Mouse (Mus musculus): Measurements from ENCODE around the gene Papss2. TPM values are rescaled to one million over a fixed set of nuclear protein-coding genes. Genes with fewer than 3 reads are reported as not detected.

Gene Papss2
- 10 to 100 TPM; 13.1 to 15.2 TPM for total RNA-seq (2021)
- long read RNA-seq, experiment 1, partial matches to known transcripts = 1 of 8 reads
- long read RNA-seq, experiment 1, other reads (novel, unspliced or antisense) = 3 of 8 reads
- long read RNA-seq, experiment 2, partial matches to known transcripts = 0 of 2 reads
- long read RNA-seq, experiment 2, other reads (novel, unspliced or antisense) = 0 of 2 reads

- DNase-seq = peak; percentile 80 to 89
Measured at GRCm38 (mm10) chr19:32595506-32596286, at the start of gene Papss2. Gene Papss2 (plus strand): TSS chr19:32595790.

GRCm38 (mm10) chr19:32547396-32547795 is 48.2 kb upstream of the Papss2 start:
- DNase-seq = peak; percentile 28 to 62

- DNase-seq = no peak
Measured at GRCm38 (mm10) chr19:32548202-32548601, 47.4 kb upstream of the Papss2 start.

- peak; percentile 42 to 44 for DNase-seq
Measured at GRCm38 (mm10) chr19:32550446-32550845, 45.1 kb upstream of the Papss2 start.

GRCm38 (mm10) chr19:32551442-32551841 is 44.1 kb upstream of the Papss2 start:
- peak; percentile 38 to 77 for DNase-seq

- DNase-seq = peak; percentile 40 to 50
Measured at GRCm38 (mm10) chr19:32552106-32552505, 43.5 kb upstream of the Papss2 start.

- DNase-seq = no peak
Measured at GRCm38 (mm10) chr19:32553310-32553709, 42.3 kb upstream of the Papss2 start.

GRCm38 (mm10) chr19:32555257-32555656 is 40.3 kb upstream of the Papss2 start:
- no peak for DNase-seq

- DNase-seq = no peak
Measured at GRCm38 (mm10) chr19:32567025-32567424, 28.6 kb upstream of the Papss2 start.

- DNase-seq = no peak
Measured at GRCm38 (mm10) chr19:32567447-32567846, 28.1 kb upstream of the Papss2 start.

GRCm38 (mm10) chr19:32568470-32568869 is 27.1 kb upstream of the Papss2 start:
- DNase-seq = no peak

- DNase-seq = no peak
Measured at GRCm38 (mm10) chr19:32568961-32569653, 26.5 kb upstream of the Papss2 start.

- no peak for DNase-seq
Measured at GRCm38 (mm10) chr19:32569725-32570124, 25.9 kb upstream of the Papss2 start.

- no peak for DNase-seq
Measured at GRCm38 (mm10) chr19:32572191-32572590, 23.4 kb upstream of the Papss2 start.

- peak in 1 of 2 experiments; percentile 21 for DNase-seq
Measured at GRCm38 (mm10) chr19:32573259-32573658, 22.3 kb upstream of the Papss2 start.

GRCm38 (mm10) chr19:32574846-32575245 is 20.7 kb upstream of the Papss2 start:
- no peak for DNase-seq

- DNase-seq = no peak
Measured at GRCm38 (mm10) chr19:32577749-32578148, 17.8 kb upstream of the Papss2 start.

- DNase-seq = no peak
Measured at GRCm38 (mm10) chr19:32583091-32583766, 12.4 kb upstream of the Papss2 start.

GRCm38 (mm10) chr19:32587727-32588126 is 7.9 kb upstream of the Papss2 start:
- no peak for DNase-seq

- DNase-seq = no peak
Measured at GRCm38 (mm10) chr19:32592749-32593148, 2.8 kb upstream of the Papss2 start.

- peak; percentile 9 to 13 for DNase-seq
Measured at GRCm38 (mm10) chr19:32593870-32594269, 1.7 kb upstream of the Papss2 start.

GRCm38 (mm10) chr19:32595131-32595505 is 472 bp upstream of the Papss2 start:
- DNase-seq = no peak

- no peak for DNase-seq
Measured at GRCm38 (mm10) chr19:32599006-32599405, 3.4 kb downstream of the Papss2 start.
